Mouse (Mus musculus) liver, postnatal 0 days (tissue): ENCODE measurements around the gene Wdr38. TPM values are rescaled to one million over a fixed set of nuclear protein-coding genes. Genes with fewer than 3 reads are reported as not detected.
"Not testable (repeated sequence)": the region's sequence is repeated elsewhere in the genome, so short reads cannot be mapped to it uniquely, and the experiment has no call there.

ENCODE experiments used
- ATAC-seq: fragments of 200-750 bp; cut with Nextera tagmentation; 2 replicates; pipeline ENCODE4 v1.8.0; 2017; ENCODE audit warnings: mild to moderate bottlenecking, moderate library complexity
- DNase-seq: peaks from one replicate; pipeline ENCODE4 v3.0.0-alpha.2; 2016
- H3K27ac ChIP-seq: fragments of 300-500 bp; sonication (generic); 2 replicates; pipeline ENCODE4 v1.5.1; 2014; ENCODE audit warnings: antibody characterized with exemption, moderate library complexity, mild to moderate bottlenecking, low read depth
- H3K27me3 ChIP-seq: fragments of 300-500 bp; sonication (generic); 2 replicates; pipeline ENCODE4 v1.6.1; 2014; ENCODE audit warnings: low read length, control low read depth, mixed read lengths; ENCODE audit not compliant: insufficient read depth
- H3K36me3 ChIP-seq: fragments of 300-500 bp; sonication (generic); replicated peaks from 2 replicates; pipeline ENCODE4 v1.6.1; 2014; ENCODE audit warnings: mild to moderate bottlenecking, control low read depth, low read length, moderate library complexity, mixed read lengths; ENCODE audit not compliant: insufficient read depth
- H3K4me1 ChIP-seq: fragments of 300-500 bp; sonication (generic); 2 replicates; pipeline ENCODE4 v1.6.1; 2014; ENCODE audit warnings: antibody characterized with exemption, mild to moderate bottlenecking, control low read depth; ENCODE audit not compliant: insufficient read depth
- H3K4me2 ChIP-seq: fragments of 300-500 bp; sonication (generic); 2 replicates; pipeline ENCODE4 v1.6.1; 2014; ENCODE audit warnings: low read depth, mild to moderate bottlenecking, low read length, moderate library complexity, mixed read lengths
- H3K4me3 ChIP-seq: fragments of 300-500 bp; sonication (generic); 2 replicates; pipeline ENCODE4 v1.5.1; 2014; ENCODE audit warnings: low read depth, low read length
- H3K9ac ChIP-seq: fragments of 300-500 bp; sonication (generic); replicated peaks from 2 replicates; pipeline ENCODE4 v1.6.1; 2014; ENCODE audit warnings: mild to moderate bottlenecking, moderate library complexity
- H3K9me3 ChIP-seq: fragments of 300-500 bp; sonication (generic); 2 replicates; pipeline ENCODE4 v1.6.1; 2016; ENCODE audit warnings: mild to moderate bottlenecking, control low read depth, low read length, mixed read lengths
- CTCF ChIP-seq: sonication (generic); IDR thresholded peaks from 2 replicates; pipeline ENCODE4 v1.5.1; 2016; ENCODE audit warnings: antibody characterized with exemption, low read depth
- EP300 ChIP-seq: IDR thresholded peaks from 2 replicates; pipeline ENCODE4 v1.6.1; 2016; ENCODE audit warnings: antibody characterized with exemption, low read depth, mild to moderate bottlenecking
- WGBS: fragments of 180-500 bp; shearing (Covaris S2); extraction: QIAGEN DNeasy Blood & Tissue Kit; methylation state at CpG from one replicate; pipeline ENCODE4 v1.1.7; 2014; ENCODE audit not compliant: insufficient replicate concordance; 5-methylcytosine and 5-hydroxymethylcytosine counted together
- polyA plus RNA-seq: library from polyadenylated mRNA; unstranded; fragments of >200 nt; fragmentation: Nextera tagmentation; extraction: Ambion mirVana; gene quantifications from 2 replicates; pipeline ENCODE4 v1.2.1, GENCODE M21; 2015

Gene Wdr38
- polyA plus RNA-seq, 1 experiment from 2014 or later: 0.60 TPM

DNA sequence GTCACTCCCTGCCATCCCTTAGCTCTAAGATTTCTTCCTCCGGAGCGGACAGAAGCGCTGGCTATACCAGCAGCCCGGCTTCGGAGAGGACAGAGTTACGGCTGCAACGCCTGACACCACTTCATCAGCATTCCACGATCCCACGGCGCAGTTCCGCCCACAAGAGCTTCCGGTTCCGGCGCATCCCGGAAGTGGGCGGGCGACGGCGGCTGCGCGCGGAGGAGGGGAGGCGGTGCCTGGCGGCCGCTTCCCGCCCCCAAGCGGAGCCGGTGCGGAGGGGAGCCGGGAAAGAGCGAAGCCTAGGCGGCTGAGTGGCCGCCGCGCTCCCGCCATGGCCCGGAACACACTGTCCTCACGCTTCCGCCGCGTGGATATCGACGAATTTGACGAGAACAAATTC lies 10.6 kb downstream of the Wdr38 start:
- Histone ChIP-seq H3K9ac (peak overlapping the region; percentile 83), H3K4me1 (peaks cover 65% of the 10 kb centered on the region), H3K4me2 (peak overlapping the region; percentile 96), H3K4me3 (peak overlapping the region; percentile 68), H3K27me3 (no peaks in the 10 kb centered on the region), H3K27ac (peak overlapping the region; percentile 89), H3K9me3 (no peaks in the 10 kb centered on the region), H3K36me3 (peaks cover 22% of the 10 kb centered on the region)
- WGBS: under 1% methylated on average over 44 of the region's 44 CpGs
- ATAC-seq (peak; percentile 85), DNase-seq (peak; percentile 97)
- TF ChIP-seq CTCF (peak; percentile 21; the same call in 1 of the 2 replicates), EP300 (0 out of 2 replicates have a peak, but pooled peaks have one; percentile 43)

DNA sequence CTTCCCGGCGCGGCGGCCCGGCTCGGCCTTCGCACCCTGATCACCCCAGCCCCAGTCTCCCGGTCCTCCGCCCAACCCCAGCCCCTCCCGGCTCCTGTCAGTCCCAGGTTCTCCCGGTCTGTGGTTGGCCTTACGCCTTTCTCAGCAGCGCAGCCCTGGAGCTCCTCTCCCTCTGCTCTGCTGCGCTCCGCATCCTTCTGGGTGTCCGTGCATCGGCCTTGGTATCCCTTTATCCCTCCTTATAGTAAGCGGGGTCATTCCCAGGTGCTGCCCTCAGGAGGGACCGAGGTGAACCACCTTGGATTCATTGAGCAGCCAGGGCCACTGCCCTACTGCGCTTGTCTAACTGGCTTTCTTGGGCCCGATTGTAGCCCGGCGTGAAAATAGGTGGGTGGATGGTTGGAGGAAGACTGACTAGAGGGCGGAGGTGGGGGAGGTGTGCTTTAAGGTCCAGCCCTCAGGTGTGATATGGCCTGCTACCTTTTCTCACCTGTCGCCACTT lies 11.1 kb downstream of the Wdr38 start:
- H3K36me3 ChIP-seq: peaks cover 23% of the 10 kb centered on the region
- no peak for TF ChIP-seq EP300
- no peak for TF ChIP-seq CTCF
- H3K4me3 ChIP-seq: peak overlapping the region; percentile 68
- under 1% methylated on average over 21 of the region's 25 CpGs for WGBS
- DNase-seq (peak; percentile 40), ATAC-seq (peak; percentile 35)
- peak overlapping the region; percentile 83 for H3K9ac ChIP-seq
- peaks cover 61% of the 10 kb centered on the region for H3K4me1 ChIP-seq
- no peaks in the 10 kb centered on the region for H3K27me3 ChIP-seq
- peak overlapping the region; percentile 96 for H3K4me2 ChIP-seq
- H3K9me3 ChIP-seq: no peaks in the 10 kb centered on the region
- H3K27ac ChIP-seq: peak overlapping the region; percentile 89

DNA sequence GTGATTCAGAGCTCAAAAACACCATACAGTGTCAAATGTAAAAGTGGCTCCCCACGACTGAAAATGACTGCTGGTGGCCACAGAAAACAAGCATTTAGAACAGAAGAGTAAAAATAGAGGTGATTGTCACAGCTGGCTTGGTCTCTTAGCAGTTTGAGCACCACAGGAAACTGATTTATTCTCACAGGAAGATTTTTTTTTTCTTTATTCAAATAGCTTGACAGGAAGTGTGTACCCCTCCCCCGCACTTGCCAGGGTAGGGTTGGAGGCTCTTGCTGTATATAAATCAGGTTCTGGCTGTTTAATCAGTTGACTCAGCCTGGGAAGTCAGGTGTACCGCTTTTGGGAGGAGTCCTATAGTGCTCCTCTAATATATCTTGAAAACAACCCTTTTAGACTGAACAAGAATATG lies 11.7 kb downstream of the Wdr38 start:
- Histone ChIP-seq H3K4me1 (peaks cover 56% of the 10 kb centered on the region), H3K4me3 (peak overlapping the region; percentile 68), H3K36me3 (peaks cover 24% of the 10 kb centered on the region), H3K9ac (peak overlapping the region; percentile 83), H3K27ac (peak overlapping the region; percentile 89), H3K9me3 (no peaks in the 10 kb centered on the region), H3K27me3 (no peaks in the 10 kb centered on the region), H3K4me2 (peak overlapping the region; percentile 96)
- WGBS: 3% methylated on average over 3 of the region's 3 CpGs
- TF ChIP-seq EP300 (peak; percentile 38; the same call in 1 of the 2 replicates), CTCF (no peak)
- ATAC-seq (no peak), DNase-seq (peak; percentile 55)

DNA sequence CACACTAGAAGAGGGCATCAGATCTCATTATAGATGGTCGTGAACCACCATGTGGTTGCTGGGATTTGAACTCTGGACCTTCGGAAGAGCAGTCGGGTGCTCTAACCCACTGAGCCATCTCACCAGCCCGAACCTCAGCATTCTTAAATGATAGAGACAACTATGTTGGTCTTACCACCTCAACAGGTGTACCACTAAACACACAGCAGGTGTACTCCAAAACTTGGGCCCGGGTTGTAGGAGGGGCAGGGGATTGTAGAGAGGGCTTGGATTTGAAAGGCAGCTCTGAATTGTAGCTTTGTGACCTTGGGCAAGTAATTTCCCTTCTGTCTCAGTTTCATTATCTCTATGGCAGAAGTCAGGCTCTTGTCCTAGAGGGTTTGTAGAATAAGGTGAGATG lies 12.9 kb downstream of the Wdr38 start:
- ATAC-seq, H3K4me3 ChIP-seq, H3K27me3 ChIP-seq, H3K9ac ChIP-seq, H3K27ac ChIP-seq, H3K9me3 ChIP-seq, DNase-seq: not testable (repeated sequence)
- H3K4me2 ChIP-seq: peak overlapping the region; percentile 14; the same call in 1 of the 2 replicates
- H3K36me3 ChIP-seq: peaks cover 32% of the 10 kb centered on the region
- WGBS: 90% methylated on average over 5 of the region's 5 CpGs
- peaks cover 49% of the 10 kb centered on the region for H3K4me1 ChIP-seq

DNA sequence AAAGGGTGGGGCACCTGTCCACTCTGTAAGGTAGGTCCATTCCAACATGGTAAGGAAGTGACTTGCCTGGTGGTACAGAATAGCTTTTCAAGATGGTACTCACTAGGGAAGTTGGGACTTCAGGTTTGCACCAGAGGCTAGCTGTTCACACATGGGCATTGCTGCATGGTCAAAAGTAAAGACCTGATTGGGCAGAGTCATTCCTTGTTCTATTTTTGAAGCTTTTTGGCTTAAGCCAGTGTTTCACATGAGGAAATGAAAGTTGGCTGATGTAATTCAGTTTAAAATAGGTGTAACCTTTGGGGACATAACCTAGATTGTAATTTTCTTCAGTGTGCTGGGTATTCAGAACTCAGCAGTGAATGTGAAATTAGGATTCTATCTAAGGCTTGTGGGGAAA lies 14.0 kb downstream of the Wdr38 start:
- TF ChIP-seq CTCF (no peak), EP300 (no peak)
- Histone ChIP-seq H3K9me3 (no peaks in the 10 kb centered on the region), H3K27ac (no peak overlapping the region; the same call in 1 of the 2 replicates), H3K4me2 (peak overlapping the region; percentile 27; the same call in 1 of the 2 replicates), H3K4me3 (no peak overlapping the region), H3K27me3 (no peaks in the 10 kb centered on the region), H3K36me3 (peaks cover 43% of the 10 kb centered on the region), H3K9ac (no peak overlapping the region), H3K4me1 (peaks cover 44% of the 10 kb centered on the region)
- DNase-seq: no peak
- no peak for ATAC-seq

DNA sequence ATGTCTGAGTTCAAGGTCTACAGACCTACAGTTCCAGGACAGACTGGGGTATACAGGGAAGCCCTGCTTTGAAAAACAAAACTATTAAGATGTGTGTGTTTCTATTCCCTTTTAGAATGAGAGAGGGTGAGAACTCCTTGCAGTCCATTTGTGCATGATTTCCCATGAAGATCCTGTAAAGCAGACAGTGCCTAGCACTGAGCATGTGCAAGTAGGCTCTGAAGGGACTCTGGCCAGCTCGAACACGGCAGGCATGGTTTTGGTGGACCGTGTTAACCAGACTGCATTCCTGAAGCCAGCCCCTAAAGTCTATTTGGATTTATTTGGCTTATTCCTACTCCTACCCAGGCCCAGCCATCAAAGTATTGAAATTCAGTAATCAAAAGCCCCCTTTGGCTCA lies 14.7 kb downstream of the Wdr38 start:
- TF ChIP-seq CTCF: no peak
- no peak for TF ChIP-seq EP300
- Histone ChIP-seq H3K9ac (no peak overlapping the region), H3K36me3 (peaks cover 50% of the 10 kb centered on the region), H3K9me3 (no peaks in the 10 kb centered on the region), H3K4me1 (peaks cover 38% of the 10 kb centered on the region), H3K27ac (no peak overlapping the region), H3K4me3 (no peak overlapping the region), H3K27me3 (no peaks in the 10 kb centered on the region), H3K4me2 (no peak overlapping the region)
- ATAC-seq (no peak), DNase-seq (no peak)
- WGBS: 82% methylated on average over 3 of the region's 3 CpGs
